Mouse (Mus musculus) neutrophil, adult 5-6 weeks (primary cell): ENCODE data around the gene Rab36. TPM values are rescaled to one million over a fixed set of nuclear protein-coding genes. Genes with fewer than 3 reads are reported as not detected.
"Not testable (repeated sequence)": the region's sequence is repeated elsewhere in the genome, so short reads cannot be mapped to it uniquely, and the experiment has no call there.

ENCODE experiments used
- ATAC-seq: fragments of 151-379, 151-347 bp; 2 replicates; pipeline ENCODE4 v1.8.0; 2017; ENCODE audit warnings: mild to moderate bottlenecking, moderate TSS enrichment; ENCODE audit not compliant: insufficient number of reproducible peaks, poor library complexity, low FRiP score, severe bottlenecking; ENCODE audit errors: extremely low read depth
- total RNA-seq: library from RNA; stranded (forward); fragments of 200-1000 nt; gene quantifications from 2 replicates; pipeline ENCODE4 v1.2.3, GENCODE M21; 2017

The Rab36 gene
- total RNA-seq, 1 experiment from 2014 or later, result 0.47 TPM

DNA sequence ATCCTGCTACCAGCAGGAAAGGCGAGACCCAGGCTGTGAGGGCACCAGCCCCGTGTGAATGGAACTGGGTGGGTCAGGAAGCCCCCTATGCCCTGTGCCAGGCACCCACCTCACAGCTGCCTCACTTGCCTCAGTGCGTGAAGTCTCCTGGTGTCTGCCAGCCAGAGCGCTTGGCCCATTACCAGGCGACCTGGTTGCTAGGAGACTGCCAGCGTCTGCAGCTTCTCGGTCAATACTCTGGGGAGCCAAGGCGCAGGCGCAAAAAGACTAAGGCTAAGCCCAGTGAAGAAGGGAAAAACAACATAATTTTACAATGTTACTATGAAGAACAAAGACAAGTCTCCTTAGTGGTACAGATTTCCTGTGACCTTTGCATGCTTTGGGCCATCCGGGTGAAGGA, 4.5 kb upstream of the Rab36 start, which contains the start of gene Rsph14:
Gene Rsph14 (minus strand): TSS at position 192 of the 400 bp plus-strand sequence.
- no peak for ATAC-seq

DNA sequence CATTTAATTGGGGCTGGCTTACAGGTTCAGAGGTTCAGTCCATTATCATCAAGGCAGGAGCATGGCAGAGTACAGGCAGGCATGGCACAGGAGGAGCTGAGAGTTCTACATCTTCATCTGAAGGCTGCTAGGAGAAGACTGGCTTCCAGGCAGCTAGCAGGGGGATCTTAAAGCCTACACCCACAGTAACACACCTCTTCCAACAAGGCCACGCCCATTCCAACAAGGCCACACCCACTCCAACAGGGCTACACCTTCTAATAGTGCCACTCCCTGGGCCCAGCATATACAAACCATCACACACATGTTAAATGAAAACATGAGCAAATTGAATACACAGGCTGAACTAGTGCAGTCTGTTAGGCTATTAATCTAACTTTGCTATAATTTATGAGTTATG, 5.2 kb downstream of the Rab36 start:
- ATAC-seq, result not testable (repeated sequence)

DNA sequence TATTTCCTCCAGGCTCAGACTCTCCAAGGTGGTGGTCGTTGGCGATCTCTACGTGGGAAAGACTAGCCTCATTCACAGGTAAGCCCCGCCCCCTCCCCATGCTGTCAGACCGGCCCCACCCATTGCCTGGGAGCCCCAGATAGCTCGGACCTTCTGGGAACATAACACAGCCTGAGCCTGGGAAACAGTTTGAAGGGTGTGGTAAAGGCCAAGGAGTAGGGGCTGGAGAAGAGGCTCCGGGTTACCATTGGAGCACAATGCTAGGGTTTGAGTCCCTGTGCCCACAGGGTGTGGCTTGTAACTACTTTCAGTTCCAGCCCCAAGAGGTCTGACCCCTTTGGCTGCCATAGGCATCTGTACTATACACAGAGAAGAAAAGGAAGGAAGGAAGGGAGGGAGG, 7.6 kb downstream of the Rab36 start:
- no peak for ATAC-seq

DNA sequence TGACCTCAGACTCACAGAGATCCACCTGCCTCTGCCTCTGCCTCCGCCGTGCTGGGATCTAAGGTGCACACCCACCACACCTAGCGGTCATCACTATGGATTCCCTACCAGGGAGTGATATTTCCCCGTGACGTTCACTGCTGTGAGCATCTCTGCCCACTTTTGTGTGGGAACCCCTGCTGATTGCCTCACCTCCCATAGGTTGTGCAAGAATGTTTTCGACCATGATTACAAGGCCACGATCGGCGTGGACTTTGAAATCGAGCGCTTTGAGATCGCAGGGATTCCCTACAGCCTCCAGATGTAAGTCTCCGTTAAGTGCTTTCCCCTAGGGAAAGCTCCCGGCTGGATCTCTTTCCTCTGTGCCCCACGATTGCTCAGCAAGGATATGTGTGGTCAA, 9.0 kb downstream of the Rab36 start:
- ATAC-seq, result no peak

DNA sequence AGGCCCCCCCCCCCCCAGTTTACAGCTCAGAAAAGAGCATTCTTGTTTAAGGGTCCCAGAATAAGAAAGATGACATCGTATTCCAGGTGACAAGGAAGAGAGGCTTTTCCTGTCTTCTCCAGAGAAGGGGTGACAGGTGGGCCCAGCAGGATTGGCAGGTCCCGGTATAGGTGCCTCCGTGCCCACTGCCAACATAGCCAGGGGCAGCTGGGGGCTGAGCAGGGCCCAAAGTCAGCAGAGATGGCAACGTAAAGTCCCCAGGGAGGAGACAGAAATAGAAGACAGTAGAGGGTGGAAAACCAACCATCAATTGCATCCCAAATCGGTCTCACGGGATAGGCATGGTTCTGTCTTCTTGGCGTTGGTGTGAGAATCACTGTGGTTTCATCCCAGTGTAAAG, 11.9 kb downstream of the Rab36 start:
- no peak for ATAC-seq

GRCm38 (mm10) chr10:75051364-75052074, 14.7 kb downstream of the Rab36 start:
- ATAC-seq, result no peak

DNA sequence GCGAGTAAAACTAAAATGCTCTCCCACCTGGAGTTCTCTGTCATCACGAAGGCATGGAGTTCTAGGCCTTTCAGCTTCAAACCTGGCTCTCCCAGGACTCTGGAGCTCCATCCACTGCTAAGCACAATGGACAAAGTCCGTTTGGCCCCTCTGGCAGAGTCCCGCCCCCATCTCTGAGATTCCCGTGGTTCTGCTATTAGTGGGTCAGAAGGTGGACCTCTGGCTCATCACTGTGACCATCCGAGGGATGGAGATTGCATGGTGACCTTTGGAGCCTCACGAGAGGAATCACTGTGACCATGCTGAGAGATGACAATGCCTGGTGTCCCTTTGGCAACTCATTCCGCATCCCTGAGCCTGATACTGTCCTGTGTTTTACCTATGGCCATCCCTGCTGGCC, 16.0 kb downstream of the Rab36 start:
- no peak for ATAC-seq

DNA sequence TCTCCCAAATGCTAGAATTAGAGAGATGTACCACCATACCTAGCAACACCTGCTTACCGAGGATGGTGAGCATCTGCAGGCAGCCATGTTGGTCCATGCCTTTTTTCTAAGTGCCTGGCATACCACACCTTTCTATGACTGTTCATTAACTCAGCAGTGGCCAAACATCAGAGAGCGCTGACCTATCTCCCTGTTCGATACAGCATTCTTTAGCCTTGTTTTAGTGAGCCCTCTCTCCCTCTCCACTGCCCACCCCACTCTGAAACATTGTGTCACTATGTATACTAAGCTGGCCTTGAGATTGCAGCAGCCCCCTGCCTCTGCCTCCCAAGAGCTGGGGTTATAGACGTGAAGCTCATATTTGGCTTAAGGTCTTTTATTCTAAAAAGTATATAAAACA, 16.8 kb downstream of the Rab36 start:
- no peak for ATAC-seq

GRCm38 (mm10) chr10:75054125-75054524, 17.3 kb downstream of the Rab36 start:
- ATAC-seq, result no peak

- ATAC-seq, result peak; percentile 47; the same call in 1 of the 2 replicates
Measured at GRCm38 (mm10) chr10:75055672-75056071, 18.8 kb downstream of the Rab36 start.

DNA sequence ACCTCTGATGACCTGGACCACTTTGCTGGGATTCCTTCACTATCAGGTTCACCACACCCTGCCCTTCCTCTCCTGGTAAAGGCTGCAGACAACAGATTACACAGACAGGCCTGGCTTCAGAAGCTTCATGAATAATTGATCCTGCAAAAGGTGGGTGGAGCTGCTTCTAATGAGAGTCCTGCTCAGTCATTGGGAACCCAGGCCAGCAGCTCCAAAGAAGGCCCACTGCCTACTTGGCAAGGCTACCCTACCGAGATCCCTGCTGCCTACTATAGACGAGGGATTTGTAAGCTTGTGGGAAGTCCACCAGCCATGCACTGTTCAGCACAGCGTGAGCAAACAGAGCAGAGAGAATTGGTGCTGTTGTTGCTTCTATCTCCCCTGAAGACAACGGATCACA, 19.4 kb downstream of the Rab36 start:
- no peak for ATAC-seq

GRCm38 (mm10) chr10:75058336-75058735, 21.5 kb downstream of the Rab36 start:
- no peak for ATAC-seq

DNA sequence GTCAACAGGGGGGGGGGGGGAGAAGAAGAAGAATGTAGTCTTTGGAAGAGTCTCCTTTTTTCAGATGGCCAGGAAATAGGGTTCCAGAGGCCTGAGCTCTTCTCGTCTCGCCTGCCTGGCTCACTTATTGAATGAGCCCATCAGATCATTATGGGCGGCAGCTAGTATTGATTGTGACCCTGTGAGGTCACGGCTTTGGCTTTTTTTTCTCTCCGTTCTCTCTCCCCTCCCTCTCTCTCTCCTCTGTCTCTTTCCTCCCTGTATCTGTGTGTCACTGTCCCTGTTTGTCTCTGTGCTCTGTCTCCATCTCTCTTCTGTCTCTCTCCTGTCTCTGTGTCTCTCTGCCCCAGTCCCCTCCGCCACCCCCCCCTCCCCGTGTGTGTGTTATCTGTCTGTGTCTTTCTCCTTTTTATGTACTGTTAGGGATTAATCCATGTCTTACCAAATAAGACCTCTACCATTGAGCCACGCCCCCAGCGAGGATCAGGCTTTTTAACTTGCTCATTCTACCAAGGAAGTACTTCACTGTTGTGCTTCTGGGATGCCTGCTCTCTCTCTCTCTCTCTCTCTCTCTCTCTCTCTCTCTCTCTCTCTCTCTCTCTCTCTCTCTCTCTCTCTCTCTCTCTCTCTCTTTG, 22.0 kb downstream of the Rab36 start:
- no peak for ATAC-seq

GRCm38 (mm10) chr10:75059396-75059795, 22.5 kb downstream of the Rab36 start:
- peak; percentile 72 for ATAC-seq

DNA sequence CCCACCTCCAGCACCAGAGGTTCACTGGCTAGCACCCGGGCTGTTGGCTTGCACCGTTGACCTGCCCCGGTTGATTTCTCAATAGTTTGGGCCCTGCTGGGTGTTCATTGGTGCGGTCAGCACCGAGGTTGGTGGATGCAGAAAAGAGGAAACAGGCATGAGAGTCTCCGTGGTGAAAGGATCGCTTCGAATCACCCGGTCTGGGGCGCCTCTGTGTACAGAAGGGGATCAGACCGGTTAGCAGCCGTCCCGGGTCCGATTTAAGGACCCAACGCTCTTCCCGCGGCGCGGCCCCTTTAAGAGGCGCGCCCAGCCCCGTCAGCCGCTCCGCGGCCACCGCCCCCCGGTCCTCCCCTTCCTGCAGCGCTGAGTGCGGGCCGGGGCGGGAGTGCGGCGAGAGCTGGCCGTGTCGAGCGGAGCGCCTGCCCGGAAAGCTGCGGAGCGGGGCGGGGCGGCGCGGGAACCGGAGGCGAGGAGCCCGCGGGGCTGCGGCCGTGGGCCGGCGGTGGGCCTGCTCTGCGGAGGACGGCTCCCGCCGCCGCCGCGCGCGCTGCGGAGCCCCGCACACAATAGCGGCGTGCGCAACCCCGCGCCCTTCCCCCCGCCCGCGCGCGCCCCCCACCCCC, 23.5 kb downstream of the Rab36 start, which contains the start of gene Bcr:
Gene Bcr (plus strand): TSS at position 376 of the 626 bp plus-strand sequence.
- peak; percentile 53 for ATAC-seq

- ATAC-seq, result no peak
Measured at GRCm38 (mm10) chr10:75060843-75061235, 24.0 kb downstream of the Rab36 start.

DNA sequence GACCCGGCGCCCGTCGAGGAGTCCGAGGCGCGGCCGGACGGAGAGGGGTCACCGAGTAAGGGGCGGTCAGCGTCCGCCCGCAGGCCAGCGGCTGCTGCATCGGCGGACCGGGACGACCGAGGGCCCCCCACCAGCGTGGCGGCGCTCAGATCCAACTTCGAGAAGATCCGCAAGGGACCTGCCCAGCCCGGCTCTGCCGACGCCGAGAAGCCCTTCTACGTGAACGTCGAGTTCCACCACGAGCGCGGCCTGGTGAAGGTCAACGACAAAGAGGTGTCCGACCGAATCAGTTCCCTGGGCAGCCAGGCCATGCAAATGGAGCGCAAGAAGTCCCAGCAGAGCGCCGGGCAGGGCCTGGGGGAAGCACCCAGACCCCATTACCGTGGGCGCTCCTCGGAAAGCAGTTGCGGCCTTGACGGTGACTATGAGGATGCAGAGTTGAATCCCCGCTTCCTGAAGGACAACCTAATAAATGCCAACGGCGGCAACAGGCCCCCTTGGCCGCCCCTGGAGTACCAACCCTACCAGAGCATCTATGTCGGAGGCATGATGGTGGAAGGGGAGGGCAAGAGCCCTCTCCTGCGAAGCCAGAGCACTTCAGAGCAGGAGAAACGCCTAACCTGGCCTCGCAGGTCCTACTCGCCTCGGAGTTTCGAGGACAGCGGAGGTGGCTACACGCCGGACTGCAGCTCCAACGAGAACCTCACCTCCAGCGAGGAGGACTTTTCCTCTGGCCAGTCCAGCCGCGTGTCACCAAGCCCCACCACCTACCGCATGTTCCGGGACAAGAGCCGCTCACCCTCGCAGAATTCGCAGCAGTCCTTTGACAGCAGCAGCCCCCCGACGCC, 24.7 kb downstream of the Rab36 start:
- ATAC-seq, result no peak

- no peak for ATAC-seq
Measured at GRCm38 (mm10) chr10:75062189-75062561, 25.3 kb downstream of the Rab36 start.

- no peak for ATAC-seq
Measured at GRCm38 (mm10) chr10:75062621-75063020, 25.8 kb downstream of the Rab36 start.
